Mouse (Mus musculus) right cerebral cortex, postnatal 10 days (tissue): ENCODE data around the gene Otop2.

Experiments
- DNase-seq, 2 experiments: peaks; one replicate each; pipeline ENCODE4 v3.0.0; 2021; ENCODE audit warnings: low spot score in 2 of 2

Otop2 gene

DNA sequence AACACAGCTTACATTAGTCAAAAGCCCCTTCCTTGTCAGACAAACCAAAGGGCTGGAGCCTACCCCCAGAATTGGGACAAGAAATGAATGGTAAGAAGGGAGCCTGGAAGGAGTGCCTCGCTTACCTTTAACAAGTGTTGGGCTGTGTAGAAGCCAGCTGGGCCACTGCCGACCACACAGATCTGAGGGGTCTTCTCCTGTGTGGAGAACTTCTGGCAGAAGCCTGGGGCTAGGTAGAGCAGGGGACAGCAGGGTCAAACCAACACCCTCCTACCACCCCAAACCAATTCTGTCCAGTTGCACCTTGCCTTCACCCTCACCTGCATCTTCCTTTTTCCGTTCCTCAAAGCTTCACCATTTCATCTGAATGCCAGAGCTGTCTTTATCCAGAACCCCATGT lies 31.0 kb upstream of the Otop2 start:
- no peak for DNase-seq

DNA sequence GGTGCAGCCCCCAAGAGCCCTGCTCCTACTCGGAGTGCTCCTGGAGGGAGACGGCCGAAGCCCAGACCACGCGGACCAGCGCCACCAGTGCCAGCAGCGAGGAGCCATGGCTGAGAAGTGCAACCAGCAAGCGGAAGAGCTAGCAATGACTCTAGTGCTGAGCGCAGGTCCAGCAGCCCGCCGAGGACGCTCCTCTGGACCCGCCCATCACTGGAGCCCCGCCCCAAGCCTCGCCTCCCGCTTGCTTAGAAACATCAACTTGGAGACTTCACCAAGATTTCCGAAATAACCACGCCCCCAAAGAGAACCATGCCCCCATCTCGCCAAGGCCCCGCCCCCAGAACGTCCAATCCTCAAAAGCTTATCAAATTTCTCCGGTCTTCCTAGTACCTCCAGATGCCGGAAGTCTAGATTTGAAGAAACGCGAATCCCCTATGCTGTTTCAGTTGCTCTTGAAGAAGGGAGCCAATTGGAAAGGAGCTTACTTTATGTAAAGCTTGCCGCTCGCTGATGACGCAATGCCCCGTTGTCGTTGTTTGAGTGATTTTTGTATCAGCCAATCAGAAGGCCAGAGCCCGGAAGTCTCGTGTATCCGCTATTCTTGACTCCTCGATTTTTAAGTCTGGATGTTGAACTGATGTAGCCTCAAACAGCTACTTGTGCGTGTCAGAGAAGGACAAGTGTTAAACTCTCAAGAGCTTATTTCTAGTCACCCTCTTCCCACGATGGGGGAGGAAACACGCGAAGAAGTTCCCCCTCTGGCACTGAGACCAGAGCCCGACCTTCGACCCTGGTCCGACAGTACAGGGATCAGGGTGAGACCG lies 30.0 kb upstream of the Otop2 start, which contains the start of gene Fdxr:
Gene Fdxr (minus strand): TSS at position 271 of the 824 bp plus-strand sequence.
- peak; percentile 99 for DNase-seq

DNA sequence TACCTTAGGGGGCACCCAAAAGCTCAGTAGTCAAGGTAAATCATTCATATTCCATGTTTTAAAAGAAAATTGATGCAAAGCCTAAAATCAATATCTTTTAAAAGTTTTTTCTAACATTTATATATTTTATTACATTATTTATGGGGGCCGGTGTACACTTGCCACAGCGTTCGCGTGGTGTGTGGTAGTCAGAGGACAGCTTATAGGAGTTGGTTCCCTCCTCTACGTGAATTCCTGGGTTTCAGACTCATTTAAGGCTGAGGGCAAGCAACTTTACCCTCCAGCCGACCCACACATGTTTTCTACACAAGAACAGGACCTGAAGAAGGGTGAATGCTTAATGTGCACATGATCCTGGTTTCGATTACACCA lies 29.4 kb upstream of the Otop2 start:
- DNase-seq: peak in 1 of 2 experiments; percentile 27

DNA sequence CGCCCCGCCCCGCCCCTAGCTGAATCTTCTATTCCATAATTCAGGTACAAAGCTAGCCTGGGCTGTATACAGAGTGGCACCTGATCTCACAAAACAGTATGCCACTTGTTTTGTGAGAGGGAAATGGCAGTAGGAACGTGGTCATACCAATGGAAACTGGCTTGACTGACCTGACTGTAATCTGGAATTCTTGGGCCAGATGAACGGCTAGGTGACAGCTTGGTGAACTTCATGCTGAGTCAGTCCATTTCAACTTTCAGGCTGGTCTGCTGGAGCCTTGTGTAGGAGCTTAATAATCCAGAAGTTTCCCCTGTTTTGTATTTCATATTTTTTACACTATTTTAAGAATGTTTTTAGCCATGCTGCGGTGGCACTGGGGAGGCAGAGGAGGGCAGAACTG lies 28.8 kb upstream of the Otop2 start:
- no peak for DNase-seq

DNA sequence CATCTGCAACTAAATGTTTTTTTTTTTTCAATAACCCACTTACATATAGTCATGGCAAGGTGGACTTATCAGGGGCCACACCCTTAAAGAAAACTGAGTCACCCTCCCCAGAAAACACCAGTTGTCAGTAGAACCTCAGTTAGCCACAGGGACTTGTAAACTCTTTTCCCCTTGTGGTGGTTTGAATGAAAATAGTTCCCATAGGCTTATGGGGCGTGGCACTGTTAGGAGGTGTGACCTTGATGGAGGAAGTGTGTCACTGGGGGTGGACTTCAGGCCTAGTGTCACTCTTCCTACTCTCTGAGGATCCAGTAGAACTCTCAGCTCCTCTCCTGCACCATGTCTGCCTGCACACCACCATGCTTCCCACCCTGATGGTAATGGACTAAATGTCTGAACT lies 27.2 kb upstream of the Otop2 start:
- no peak for DNase-seq

DNA sequence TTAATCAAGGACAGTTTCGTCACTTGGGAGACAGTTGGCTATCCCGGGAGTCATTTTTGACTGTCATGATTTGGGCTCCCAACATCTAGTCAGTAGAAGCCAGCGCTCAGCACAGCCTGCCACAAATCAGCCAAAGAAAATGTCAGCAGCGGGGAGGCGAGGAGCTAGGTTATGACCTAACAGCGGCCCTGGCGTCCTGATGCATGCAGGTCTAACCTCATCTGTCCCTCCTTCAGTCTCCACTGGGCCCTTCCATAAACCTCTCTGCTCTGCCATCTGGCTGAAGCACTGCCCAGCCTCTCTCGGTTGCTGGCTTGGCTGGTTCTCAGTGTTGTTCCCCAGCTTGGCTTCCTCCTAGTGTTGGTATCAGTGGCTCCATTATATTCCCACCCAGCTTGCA lies 24.7 kb upstream of the Otop2 start:
- peak; percentile 65 to 74 for DNase-seq

DNA sequence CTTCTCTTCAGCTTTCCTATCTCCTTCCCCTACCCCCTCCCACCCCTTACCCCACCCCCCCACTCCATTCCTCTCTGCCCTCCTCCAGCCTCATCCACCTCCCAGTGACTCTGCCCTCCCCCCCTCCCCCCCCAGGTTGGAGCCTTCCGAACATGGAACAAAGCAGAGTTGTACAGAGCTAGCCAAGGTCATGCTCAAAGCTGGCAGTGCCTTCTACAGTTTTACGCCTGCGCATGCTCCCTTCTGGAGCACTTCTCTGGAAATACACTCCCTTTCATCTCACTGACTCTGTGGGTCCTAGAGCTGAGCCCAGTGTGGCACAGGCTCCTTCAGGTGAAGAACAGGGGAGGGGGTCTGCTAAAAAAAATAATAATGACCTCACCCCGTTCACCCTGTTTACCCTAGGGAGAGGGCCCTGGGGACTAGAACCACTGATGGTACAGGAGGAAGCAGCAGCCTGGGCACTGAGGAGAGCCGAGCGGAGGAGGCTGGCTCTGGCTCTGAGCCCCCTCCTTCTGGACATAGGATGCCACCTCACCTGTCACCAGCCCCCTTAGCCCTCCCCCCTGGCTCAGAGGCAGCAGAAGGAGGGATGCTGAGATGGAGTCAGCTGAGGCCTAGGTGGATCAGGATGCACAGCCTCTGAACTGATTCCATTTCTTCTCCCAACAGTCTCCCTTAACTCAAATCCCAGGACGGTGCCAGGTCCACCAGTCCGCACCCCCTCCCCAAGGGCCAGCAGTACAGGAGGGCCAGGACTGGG lies 24.1 kb upstream of the Otop2 start:
- DNase-seq: peak in 1 of 2 experiments; percentile 66

DNA sequence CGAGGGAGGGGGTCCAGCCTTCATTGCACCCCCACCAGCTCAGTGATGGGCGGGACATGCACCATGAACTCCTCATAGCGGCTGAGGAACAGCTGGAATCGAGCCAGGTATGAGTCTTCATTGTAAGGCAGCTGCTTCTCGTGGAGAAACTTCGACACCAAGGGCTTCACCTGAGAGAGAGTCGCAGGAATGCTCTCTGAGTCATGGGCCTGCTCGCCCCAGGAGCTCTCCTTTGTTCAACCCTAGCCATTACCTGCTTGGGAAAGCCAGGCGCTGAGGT lies 23.5 kb upstream of the Otop2 start:
- DNase-seq: peak in 1 of 2 experiments; percentile 33

DNA sequence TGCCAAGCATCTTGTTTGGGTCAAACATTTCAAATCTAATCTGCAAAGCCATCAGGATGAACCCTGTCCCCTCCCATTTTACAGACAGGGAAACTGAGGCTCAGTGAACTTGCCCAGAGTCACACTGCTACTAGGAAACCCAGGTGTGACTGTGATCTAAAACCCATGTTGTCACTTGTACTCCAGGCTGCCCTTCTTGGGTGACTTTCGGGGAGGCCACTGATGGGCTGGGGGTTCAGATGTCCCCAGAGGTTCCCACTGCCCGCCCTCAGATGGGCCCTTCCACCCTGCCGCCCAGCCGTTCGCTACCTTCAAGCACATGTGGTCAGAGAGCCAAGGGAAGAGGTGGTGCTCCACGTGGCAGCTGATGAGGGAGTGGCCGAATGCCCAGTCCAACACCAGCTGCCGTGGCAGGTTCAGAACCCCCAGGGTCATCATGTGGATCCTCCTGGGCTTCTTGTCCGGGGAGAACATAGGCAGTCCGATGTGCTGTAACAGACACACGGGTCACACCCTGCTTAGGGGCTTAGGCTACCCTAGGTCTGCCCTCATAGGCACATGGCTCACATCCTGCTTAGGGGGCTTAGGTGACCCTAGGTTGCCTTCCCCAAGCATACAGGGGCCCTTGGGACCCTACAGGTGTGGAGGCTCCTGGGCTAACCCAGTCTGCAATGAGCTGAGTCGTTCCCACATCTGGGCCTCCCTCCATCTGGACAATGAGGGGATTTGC lies 22.9 kb upstream of the Otop2 start:
- DNase-seq: peak in 1 of 2 experiments; percentile 32

DNA sequence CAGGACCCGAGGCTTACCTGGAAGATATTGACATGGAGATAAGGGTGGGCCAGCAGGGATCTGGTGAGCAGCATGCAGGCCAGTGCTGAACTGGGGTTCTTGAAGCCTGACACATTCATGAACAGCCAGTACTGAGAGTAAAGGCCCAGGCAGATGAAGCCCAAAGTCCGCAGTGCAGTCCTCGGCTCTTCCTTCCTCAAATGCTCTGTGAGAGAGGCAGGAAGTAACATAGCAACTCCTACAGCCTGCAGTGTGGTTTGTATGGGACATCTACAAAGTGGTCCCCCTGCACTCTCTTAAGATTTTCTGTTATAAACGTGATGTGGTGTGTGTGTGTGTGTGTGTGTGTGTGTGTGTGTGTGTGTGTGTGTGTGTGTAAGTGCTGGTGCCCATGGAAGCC lies 21.7 kb upstream of the Otop2 start:
- DNase-seq: no peak

DNA sequence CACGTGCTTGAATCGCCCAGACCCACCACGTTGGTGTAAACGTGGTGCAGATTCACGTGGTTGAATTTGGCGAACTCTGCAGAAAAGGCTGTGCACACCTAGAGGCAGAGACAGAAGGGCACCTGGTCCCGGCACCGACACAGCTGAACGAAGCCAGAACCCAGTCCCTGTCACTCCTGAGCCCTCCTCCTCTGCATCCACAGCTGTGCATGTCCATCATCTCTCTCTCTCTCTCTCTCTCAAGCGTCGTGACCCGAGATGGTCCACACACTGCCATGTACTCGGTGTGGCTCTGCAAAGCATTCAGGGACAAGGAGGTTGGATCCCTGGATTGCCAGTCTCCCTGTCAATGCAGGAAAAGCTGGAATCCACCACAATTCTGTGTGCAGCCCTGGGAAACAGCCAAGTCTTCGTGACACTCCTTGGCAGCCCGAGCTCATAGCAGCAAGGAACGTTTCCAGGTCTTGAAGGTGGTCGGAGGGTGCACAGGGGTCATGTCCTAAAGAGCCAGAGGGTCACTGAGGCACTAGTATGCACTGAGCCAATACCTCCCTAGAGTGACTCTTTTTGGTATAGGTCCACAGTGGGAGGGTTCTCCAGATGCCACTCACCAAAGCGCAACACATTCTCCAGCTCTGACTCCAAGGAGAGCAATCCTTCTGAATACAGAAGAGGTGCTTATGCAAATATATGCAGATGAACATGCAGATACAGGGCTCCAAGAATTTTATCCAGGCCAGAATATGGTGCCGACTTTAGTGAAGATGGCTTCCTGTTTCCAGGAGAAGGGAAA lies 20.6 kb upstream of the Otop2 start:
- DNase-seq: peak; percentile 71 to 79

DNA sequence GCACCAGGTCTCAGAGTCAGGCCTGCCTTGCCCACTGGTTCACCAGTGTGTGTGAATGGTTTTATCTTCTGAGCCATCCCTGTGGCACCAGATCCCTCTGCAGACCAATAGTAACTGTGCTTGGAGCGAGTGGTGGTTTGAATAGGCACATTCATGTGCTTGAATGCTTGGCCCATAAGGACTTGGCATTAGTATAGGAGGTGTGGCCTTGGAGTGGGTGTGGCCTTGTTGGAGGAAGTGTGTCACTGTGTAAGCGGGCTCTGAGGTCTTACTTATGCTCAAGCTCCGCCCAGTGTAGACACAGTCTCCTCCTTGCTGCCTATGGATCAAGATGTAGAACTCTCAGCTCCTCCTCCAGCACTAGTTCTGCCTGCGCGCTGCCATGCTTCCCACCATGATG lies 19.6 kb upstream of the Otop2 start:
- DNase-seq: no peak

DNA sequence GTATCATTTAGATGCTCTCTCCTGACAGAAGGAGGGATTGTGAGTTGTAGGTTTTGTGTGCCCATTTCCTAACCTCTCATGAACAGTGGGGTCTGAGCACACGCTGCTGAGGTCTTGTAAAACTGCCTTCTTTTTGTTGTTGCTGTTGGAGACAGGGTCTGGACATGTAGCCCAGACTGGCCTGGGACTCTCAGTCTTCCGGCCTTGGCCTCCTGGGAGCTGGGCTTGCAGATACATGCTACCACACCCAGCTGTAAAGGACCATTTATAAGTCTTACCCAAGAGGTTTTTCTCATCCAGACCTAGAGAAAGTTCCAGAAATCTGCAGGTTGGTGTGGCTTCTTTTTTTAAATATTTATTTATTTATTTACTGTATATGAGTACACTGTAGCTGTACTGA lies 18.7 kb upstream of the Otop2 start:
- no peak for DNase-seq

DNA sequence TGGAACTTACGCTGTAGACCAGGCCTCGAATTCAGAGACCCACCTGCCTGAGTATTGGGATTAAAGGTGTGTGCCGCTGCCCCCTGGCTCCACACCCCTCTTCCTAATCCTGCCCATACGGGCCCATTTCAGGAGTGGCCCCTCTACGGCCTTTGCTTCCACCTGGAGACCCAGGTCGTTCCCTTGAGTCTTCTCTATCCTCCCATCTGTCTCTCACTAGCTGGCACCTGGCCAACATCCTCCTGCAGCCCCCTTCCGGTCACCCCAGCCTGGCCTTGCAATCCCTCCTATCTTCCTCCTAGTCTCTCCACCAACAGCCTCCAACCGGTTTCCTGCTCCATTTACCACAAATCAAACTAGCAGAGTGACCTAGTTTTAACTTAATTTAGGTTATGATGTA lies 17.1 kb upstream of the Otop2 start:
- no peak for DNase-seq

DNA sequence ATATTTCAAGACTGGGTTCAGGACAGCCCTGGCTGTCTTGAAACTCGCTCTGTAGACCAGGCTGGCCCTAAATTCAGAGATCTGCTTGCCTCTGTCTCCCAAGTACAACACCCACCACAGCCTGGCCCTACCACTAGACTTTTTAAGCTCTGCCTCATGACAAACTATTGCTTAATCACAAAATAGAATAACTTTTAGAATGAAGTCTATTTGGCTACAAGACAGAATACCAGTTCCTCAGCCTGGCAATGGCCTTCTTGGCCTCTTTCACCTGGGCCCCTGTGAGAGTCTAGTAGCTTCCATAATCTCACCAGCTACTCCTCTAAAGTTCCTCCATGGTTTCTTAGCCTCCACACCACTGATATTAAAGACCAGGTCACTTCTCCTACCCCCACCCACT lies 16.6 kb upstream of the Otop2 start:
- DNase-seq: no peak

DNA sequence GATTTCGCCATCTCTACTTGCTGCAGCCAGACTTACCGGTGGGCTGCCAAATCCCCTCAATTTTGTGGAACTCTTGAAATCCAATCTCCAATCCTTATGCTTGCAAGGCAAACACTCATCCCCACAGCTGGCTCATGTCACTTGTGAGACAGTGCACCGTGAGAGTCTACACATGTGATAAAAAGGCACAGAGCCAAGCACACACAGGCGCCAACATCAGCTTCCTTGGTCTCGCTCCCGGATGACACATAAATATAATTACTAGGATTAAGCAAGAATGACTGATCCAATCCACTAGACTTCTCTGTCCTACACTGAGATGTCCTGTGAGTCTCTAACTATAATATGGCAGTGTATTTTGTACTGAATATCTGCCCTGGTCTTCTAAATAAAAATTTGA lies 16.0 kb upstream of the Otop2 start:
- peak in 1 of 2 experiments; percentile 76 for DNase-seq

DNA sequence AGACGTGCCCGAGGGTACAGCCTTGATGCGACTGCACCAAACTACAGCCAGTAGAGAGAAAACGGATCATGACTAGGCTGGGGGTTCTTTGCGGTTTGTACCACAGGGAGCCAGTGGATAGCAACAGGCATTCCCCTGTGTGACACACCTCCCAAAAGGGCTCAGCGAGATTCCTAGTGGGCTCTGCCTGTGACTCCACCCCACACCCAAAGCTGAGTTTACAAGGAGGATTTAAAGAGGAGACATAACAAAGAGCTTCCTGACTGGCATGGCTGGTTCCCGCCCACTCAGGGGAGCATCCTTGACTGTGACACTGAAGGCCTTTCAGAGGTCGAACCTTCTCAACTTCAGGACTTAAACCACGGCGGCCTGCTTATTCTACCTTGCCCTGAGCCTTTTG lies 15.5 kb upstream of the Otop2 start:
- no peak for DNase-seq

DNA sequence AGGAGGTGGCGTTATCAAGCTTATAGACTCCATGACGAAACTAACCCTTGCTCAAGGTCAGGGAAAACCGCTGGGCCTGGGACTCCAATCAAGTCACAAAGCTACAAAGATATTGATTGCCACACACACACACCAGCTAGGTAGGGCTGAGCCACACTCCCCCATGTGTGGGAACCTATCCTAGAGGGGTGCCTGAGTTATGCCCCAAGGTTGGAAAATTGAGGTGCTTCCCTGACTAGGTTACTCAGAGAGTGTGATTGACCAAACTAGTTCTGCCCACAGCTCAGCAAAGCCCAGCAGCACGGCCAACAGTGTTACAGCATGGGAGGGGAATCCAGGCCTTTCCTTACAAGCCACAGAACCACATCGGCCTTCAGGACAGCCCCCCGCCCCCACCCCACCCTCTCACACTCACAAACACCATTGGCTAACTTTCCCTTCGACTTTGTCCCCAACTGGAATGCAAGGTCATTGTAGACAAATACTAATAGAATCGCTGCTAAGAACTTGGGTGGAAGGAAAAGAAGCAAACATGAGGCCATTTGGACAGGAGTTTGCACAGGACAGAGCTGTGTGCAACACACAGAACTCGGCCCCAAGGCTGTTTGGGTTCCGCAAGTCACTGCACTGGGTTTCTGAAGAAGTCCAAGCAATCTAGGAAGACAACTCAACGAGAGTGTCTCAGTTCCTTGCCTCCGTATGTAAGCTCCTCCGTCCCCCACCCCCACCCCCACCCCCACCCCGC lies 14.2 kb upstream of the Otop2 start:
- DNase-seq: no peak

DNA sequence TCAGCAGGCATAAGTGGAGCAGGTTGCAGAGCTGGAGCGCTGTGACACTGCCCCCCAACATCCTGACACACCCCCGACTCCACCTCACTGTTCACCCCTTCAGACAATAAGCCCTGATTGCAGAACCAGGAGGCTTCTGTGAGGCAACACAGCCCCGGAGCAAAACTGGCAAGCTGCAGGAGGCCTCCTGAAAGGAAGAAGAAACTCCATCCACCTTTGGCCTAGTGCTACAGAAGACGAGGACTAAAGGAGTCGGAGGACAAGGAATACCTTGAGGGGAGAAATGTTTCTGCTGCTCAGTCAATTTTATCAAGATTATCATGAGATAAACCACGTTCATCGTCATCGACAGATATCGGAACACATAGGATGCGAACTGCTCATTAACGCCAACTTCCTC lies 11.0 kb upstream of the Otop2 start:
- no peak for DNase-seq

DNA sequence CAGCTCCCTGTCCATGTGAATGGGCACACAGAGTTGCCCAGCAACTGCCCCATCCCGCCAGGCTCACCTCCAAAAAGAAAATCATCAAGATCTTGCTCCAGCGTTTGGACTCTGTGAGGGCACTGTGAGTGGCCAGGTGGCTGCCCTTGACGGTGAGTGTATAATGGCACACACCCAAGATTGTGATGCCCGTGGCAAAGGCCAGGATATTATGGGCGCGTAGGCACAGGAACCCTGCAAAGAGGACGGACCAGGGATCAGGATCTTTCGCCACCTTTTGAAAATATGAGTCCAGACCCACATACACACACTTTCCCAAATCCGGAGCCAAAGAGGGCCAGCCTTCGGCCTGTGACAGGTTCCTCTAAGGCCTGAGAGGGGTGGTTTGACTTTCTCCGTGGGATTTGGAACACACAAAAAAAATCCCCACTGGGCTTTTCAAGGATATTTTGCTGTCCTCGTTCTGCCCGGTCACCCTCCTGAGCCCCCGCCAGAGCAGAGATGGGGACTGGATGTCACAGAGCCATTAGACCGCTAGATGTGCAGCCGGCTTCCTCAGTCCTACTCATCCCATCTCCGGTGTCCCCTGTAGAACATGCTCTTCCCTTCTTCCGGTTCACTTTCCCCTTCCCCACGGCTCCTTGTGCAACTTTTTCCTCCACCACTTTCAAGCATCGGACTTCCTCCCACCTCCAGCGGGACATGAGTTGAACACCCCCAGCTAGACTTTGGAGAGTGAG lies 10.3 kb upstream of the Otop2 start:
- DNase-seq: no peak
